Mouse (Mus musculus) adrenal gland, adult (tissue): Measurements from ENCODE around the gene Tnfsf11.

Experiments
- DNase-seq, 2 experiments: peaks; one replicate each; pipeline ENCODE4 v3.0.0; 2022 to 2023; ENCODE audit warnings: low spot score in 1 of 2; ENCODE audit not compliant: inconsistent age in 2 of 2

Gene Tnfsf11

DNA sequence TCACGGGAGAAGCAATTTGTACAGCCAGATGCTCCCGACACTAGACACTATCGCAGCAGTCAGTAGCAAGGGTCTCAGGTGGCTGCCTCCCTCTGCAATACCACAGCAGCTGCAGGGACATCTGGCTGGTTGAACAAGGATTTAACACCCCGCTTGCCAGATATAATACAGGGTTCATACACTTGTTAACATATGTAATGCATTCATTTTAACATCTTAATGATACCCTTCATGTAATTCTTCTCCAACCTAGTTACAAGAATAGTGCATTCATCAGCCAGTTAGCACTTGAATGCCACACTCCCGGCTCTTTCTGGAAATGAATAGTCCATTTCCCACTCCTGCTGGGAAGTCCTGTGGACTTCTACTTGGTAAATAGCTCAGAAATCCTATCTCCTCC, 18.9 kb downstream of the Tnfsf11 start:
- DNase-seq = no peak

DNA sequence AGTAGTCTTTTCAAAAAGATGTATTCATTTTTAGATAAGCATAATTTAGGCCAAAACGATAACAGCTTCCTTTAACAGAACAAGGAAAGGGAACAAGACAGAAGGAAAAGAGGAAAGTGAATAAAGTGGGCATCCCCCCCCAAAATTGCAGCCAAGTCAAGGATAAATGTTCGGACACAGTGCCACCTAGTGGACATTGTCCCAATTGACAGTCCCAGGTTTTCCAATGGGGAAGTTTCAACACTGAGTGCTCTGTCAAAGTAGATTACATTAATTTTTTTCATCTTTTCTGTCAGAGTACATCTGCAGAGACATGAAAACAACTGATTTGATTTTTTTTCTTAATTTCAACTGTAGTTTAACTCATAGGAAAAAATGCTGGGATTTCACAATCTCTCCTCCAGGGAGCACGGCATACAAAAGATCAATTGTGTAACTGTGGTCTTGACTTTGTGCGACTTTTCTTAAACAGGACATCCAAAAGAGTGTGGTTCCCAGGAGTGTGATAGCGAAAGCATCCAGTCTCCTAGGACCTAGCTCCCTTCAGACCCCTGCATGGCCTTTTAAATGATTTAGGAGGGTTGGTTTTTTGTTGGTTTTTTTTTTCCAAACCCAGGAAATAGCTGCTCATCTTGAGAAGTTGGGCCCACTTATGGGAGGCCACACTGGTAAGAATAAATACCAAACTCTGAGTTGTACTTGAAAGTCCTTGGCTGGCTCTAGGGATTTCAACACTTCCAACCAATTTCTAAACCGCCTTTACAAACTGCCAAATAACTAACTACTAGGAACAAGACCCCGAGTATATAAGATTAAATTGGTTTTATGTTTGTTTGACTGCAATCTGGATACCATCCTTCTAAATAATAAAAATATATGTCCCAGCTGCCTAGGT, 19.7 kb downstream of the Tnfsf11 start:
- peak; percentile 23 to 73 for DNase-seq

DNA sequence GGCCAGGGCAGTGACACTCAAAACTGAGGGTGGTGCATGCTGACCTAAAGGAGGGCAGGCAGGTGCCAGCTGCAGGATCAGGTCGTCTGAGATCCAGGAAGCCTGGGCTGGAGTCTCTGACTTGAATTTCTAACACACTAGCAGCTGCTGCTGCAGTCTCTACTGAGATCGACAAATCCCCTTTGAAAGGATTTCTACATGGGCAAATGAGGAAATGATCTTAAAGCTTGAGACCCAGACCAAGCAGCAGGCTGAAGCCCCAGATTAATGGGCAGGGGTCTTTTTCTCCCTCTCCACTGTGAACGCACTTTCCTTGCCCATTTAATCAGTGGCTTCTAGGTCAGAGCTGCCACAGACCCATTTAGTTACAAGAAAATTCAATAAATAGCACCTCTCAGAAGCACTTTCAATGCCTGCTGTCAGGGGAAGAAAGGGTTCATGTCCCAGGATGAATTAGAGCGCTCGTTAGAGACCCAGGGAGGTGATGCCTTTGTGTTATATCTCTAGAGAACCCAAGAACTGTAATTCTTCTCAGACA, 21.8 kb downstream of the Tnfsf11 start:
- no peak for DNase-seq

DNA sequence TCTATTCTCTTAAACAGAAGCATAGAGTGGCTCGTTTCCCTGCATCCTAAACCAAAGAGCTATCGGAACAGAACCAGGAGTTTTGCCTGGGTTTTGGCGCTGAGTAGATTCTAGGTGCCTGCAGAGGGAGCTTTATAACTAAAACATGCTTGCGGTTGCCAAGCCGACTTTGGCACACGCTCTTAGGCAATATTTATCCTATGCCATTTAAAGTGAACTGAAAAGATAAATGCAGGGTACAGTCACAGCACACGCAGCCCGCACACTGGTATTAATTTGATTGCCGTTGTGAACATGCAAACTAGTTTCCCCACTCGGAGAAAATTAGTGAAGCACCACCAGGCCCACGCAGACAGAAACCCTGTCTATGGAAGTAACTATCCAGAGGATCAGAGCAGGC, 25.4 kb downstream of the Tnfsf11 start:
- DNase-seq = no peak

DNA sequence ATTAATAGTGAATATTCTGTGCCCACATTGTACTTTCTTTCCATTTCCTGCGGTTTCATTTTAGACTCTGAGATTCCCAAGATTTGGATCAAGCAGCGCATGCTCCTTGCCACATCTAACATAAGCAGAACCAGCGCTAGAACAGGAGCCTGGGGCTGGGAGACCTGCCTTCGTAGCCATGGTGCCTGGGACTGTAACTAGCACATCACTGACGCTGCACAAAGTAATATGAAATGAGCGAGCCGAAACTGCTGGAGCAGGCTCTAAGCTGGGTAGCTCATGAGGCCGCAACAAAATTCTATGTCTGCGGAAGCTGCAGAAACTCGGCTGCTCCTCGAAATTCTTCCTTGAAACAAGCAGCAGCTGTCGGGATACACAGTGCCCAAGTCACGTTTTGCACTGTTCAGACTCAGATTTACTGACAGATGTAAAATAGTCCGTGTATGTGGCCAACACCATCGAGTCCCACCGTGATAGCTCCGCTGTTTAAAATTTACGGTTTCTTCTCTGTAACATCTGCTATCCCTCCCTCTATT, 31.4 kb downstream of the Tnfsf11 start:
- DNase-seq = no peak

DNA sequence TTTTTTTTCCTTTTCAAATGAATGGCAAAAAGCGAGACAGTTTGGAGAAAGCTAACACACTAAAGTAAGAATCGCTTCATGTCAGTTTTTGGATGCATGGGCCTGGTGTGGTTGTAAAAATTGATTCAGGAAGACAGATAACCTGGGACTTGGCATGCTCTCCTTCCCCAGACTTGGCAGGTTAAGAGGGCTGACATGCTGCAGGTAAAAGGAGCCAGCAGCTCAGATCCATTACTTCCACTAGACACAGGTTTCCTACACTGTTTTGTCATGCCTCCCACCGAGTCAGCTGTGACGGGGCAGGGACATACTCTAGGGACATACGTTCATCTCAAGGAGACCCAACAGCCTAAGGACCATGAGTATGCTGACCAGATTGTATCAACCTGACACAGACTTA, 33.0 kb downstream of the Tnfsf11 start:
- no peak for DNase-seq

DNA sequence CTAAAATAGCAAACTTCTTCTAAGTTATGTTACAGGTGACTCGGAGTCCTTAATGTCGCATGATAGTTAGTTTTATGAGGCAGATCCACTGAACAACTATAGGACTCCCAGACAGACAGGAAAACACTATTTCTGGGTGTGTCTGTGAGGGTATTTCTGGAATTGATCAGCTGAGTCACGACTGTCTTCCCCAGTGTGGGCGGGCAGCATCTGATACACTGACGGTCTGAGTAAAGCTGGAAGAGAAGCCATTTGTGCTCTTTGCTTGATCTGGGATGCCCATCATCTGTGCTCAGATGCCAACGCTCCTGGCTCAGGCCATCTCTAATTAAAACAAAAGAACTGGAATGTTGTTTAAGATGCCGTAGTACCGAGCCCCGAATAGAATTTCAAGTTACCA, 33.7 kb downstream of the Tnfsf11 start:
- DNase-seq = no peak

DNA sequence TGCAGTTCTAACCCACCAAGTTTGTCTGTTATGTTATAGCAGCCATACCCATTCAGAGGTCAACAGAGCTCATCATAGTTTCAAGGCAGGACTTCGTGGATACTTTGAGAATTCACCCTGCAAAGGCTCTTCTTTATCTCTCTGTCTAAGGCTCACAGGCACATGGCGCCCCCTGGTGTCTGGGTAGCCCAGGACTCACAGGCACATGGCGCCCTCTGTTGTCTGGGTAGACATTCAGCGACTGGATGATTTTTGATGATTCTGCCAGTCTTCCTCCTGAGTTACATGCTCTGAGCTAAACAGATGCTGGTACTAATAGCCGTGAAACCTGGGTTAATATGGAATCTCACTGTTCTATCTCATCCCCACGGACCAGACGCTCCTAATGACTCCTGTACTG, 34.3 kb downstream of the Tnfsf11 start:
- peak; percentile 60 to 91 for DNase-seq

DNA sequence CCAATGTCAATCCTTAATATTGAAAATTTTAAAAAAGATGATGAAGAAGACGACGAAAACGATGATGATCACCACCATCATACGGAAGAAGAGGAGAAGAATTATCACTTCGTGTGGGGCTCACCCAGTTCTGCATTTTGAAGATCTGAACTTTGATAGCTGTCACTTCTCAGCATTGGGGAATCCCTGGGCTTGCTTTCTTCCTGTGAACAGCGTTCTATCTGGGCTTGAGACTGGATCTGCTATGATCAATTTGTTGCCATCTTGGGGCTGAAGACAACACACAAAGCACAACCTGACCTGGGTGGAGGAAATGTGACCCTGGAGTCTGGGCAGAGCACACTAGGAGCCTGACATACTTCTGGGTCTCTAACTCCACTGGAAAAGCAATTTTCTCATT, 43.0 kb downstream of the Tnfsf11 start:
- DNase-seq = no peak

DNA sequence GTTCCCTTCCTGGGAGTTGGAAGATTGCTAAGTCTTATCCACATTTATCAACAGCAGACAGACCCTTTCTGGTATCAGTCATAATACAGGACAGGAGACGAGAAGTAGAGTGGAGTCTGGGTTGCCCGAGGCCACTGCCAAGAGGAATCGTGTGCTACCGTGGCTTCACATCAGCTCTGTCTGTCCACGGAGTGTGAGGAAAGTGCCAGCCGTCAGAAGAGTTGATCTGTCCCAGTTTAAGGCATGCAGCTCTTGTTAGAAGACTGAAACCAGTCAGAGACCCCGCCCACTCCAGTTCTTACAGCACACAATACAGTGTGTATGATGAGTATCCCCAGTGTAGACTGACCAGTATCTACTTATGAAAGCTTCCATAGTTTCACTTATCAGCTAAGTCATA, 45.2 kb downstream of the Tnfsf11 start:
- DNase-seq = no peak

DNA sequence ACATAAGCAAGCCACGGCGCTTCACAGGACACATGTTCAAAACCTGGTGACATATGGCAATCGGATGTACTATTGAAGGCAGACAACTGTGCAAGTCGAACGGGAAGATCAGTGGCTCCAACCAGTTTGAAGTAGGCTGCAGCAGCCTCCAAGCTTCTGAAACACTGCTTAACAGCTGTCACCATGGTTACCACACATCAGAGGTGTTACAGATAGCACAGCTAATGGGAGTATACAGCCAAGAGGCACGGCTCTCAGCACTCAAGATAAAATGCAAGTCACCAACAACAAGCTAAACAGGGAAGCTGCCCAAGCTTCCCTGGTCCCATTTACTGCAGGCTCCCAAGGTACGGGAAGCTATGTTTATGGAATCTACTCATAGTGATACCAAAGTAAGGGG, 46.6 kb downstream of the Tnfsf11 start:
- no peak for DNase-seq

DNA sequence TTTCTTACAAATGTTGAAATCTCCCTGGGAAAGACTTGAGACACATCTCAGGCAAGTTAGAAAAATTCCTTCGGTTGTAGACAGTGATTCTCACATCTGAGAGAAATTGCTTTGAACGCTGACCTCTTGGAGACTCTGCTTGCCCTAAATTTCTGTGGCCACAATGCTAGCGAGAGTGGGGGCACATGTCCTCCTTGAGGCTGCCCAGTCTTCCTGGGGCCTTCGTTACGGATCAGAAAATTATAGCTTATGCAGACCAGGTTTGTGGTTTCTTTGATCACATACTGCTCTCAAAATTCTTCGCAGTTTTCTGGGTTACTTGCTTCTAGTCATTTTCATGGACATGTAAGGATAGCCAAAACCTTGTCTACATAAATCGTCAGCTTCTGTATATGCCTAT, 53.8 kb downstream of the Tnfsf11 start:
- DNase-seq = no peak

DNA sequence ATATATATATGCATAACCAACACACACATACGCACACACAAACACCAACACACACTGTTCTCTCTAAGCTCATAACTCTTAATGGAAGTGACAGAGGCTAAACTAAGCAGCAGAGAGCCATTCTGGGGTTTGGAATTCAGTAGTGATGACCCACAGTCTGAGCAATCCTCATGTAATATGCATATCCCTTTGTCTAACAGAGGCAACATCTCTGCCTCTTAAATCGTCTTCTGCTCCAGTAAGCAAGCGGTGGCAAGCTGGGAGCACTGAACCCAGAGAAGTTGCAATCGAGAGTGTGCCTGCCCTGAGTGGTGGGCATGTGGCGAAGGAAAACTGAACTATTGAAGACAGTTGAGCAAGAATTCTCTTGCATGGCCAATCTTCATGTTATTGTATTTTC, 61.2 kb downstream of the Tnfsf11 start:
- DNase-seq = no peak

DNA sequence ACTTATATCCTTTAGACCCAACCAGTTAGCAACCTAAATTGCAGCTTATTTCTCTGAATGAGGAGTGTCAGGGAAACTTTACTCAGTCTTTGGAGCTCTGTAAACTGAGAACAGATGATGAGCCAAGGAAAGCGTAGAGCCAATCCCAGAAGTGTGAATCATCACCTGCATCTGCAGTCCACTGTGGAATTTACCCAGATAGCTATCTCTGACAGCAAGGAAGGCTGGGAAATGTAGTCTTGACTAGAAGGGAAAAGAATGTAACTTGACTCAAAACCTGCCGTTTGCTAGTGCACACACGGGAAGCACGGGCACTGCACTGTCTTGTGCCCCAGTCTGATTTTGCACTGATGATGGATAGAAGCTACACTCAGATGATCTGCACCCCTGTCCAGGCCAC, 63.0 kb downstream of the Tnfsf11 start:
- peak; percentile 18 to 76 for DNase-seq

DNA sequence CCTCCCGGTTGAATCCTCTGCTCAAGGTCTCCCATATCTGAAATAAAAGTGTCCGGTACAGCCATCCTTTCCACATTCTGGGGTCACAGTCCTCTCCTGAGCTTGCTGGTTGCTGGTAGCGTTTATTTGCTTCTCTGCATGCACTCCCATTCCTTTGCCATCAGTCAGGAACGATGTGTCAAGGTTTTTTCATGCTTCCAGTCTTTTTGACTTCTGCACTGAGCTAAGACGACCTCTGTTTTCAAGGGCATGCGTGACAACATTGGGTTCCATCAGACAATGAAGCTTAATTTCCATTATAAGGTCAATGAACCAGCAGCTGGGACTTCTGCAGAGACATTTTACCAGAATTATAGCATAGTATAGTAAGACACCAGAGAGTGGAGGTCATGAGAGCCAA, 68.5 kb downstream of the Tnfsf11 start:
- peak; percentile 21 to 79 for DNase-seq

DNA sequence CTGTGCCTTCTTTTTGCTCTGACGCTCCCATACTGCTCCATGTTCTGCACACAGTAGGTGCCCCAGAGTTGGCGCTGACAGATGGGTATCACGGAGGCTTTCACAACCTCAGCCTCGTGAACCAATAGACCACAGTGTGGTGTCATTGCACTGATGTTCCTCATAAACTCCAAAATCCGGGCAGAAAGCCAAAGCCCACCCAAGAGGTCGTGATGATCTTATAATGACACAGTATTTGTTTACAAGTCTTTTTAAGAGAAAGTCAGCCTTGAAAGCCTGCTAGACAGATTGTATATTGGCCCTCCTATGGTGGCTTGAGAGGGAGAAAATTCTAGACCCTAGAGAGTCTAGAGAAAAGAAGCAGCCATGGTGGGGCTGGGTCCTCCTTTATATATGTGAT, 70.6 kb downstream of the Tnfsf11 start:
- DNase-seq = no peak

DNA sequence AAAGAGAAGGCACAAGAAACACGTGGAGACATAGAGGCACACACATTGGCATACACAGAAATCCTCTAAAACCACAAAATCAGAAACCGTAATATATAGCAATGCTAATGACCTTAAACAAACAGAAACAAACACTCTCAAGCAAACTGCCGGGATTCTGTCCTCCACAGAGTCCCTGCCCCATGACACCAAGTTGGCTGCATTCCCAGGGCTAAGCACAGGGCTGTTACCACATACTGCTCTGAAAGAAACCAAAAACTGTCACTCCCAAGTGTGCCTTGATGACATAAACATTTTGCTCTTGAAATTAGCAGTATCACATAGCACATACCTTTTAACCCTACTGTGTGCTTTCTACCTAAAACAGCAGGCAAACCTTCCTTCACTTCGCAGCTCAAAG, 71.7 kb downstream of the Tnfsf11 start:
- DNase-seq = peak; percentile 73 to 92

DNA sequence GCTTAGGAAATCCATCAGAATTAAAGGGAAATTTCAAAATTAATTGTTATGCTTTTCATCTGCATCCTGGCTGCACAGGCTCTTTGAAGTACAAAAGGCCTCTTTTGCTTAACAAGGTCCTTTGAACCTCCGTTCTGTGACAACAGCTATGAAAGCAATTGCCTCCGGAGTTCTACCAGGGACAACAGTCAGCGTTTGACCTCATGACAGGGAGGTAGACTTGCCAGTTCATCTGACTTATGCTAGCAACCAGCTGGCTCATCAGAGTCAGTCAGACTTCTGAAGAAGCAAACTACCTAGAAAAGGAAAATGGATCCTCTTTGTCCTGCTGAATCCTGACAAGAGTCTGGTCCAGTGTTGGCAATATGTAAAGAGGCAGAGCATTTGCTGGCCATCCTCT, 72.5 kb downstream of the Tnfsf11 start:
- peak in 1 of 2 experiments; percentile 76 for DNase-seq

DNA sequence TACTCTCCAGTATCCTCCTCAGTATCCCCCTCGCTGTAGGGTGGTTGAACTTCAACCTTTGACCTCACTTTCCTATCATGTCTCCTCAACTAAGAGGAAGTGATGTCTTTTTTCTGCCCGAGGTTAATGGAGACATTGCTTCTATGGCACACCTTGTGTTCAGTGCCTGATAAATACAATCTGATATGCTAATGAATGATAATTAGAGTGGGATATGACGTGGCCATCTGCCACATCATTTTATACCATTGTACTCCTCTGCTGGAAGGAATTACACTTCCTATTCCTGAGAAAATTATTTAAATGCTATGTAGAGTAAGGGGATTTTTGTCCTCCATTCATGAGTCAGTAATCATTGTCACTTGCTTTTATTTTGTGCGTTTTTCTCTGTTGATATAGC, 78.8 kb downstream of the Tnfsf11 start:
- DNase-seq = no peak
